In the genomic region with DNA sequence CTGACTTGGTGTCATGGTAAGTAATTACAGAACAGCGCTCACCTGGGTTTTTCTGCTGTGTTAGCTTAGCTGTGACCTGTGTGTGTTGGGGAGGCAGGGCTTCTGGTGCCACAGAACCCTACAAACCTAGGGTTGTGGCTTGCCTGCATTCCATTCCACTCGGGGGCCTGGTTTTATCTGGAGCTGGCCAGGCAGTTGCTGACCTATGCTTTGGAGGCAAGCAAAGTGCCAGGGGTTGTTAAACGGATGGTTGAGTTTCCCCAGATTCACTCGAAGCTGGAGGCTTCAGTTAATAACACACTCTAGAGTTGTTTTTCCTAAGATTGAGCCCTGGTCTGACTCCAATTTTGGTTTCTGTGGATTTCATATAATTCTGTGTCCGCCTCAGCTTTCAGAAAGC, we compare ENCODE assay signal across 20 mouse cellular contexts. TPM values are rescaled to one million over a fixed set of nuclear protein-coding genes. Genes with fewer than 3 reads are reported as not detected.
DNase-seq lines count a peak whose midpoint lies in the region; ATAC-seq and TF ChIP-seq lines count a peak whose summit lies in the region.
"Had no signal": no experiment of that assay in that cellular context is flagged by ENCODE, and none has a peak within 500 bp of the region (broad histone marks: within the 10 kb centered on the region; RNA-seq: fewer than 3 reads in every experiment).

No protein-coding gene starts in this region.

- in situ Hi-C loops in Patski (cut with MboI; ENCODE audit: low pct_unique_long_range_greater_than_20kb), result no loop called here

- no peak for TF ChIP-seq CTCF in Patski (IDR thresholded peaks at IDR 0.05)

- DNase-seq in Patski (ENCODE audit: low read depth, low spot score), result peak; percentile 67
- peak; percentile 15 for DNase-seq in fibroblast of lung, adult 2 months (ENCODE audit: low read depth)
- peak; percentile 65 to 80 for DNase-seq in kidney, postnatal 4 days
- DNase-seq in right cerebral cortex, postnatal 25 days, result no peak
- DNase-seq in spleen, postnatal 14 days (ENCODE audit: low spot score in 2 of 2), result no peak
- DNase-seq in spleen, adult 12 weeks (ENCODE audit: low spot score), result no peak
- DNase-seq: adrenal gland, adult 2 months; cerebellum, adult 9-11 months; gastrocnemius, postnatal 10 days; heart, adult 2 months; lung, postnatal 14 days; thymus, postnatal 4 days had no signal

- H3K36me3 ChIP-seq in kidney, embryonic 15.5 days, result peaks cover 6% of the 10 kb centered on the region; the same call in 1 of the 2 replicates
- H3K36me3 ChIP-seq in forebrain, embryonic 12.5 days (replicated peaks), result no peaks in the 10 kb centered on the region; the same call in 1 of the 2 replicates
- H3K36me3 ChIP-seq: midbrain, embryonic 13.5 days had no signal

- 0 out of 2 replicates have a peak overlapping the region, but pooled peaks have one; percentile 4 for H3K4me2 ChIP-seq in kidney, embryonic 15.5 days
- H3K4me2 ChIP-seq in forebrain, embryonic 12.5 days, result no peak overlapping the region
- H3K4me2 ChIP-seq: liver, embryonic 11.5 days; midbrain, embryonic 13.5 days had no signal

- peak; percentile 48 for ATAC-seq in Patski
- ATAC-seq in kidney, embryonic 15.5 days (replicated peaks; ENCODE audit: low FRiP score), result peak; percentile 87
- ATAC-seq in forebrain, embryonic 12.5 days (ENCODE audit: low FRiP score), result no peak
- ATAC-seq: midbrain, embryonic 13.5 days had no signal

- CTCF ChIA-PET in Patski (lab: Charles Lee), result interaction anchor here (1.1 to 1.4 kb wide), 4 partner anchors 11 to 137 kb away, joined by 3 to 5 read pairs (median 4); no protein-coding TSS in a partner anchor

- WGBS in kidney, embryonic 15.5 days, result 41% methylated on average over 5 of the region's 5 CpGs
- WGBS in forebrain, embryonic 12.5 days, result 84% methylated on average over 5 of the region's 5 CpGs

- H3K9ac ChIP-seq in kidney, embryonic 15.5 days, result no peak overlapping the region
- H3K9ac ChIP-seq in forebrain, embryonic 12.5 days, result no peak overlapping the region
- H3K9ac ChIP-seq: midbrain, embryonic 13.5 days had no signal

- peaks cover 36% of the 10 kb centered on the region for H3K4me1 ChIP-seq in kidney, embryonic 15.5 days
- peaks cover 18% of the 10 kb centered on the region for H3K4me1 ChIP-seq in forebrain, embryonic 12.5 days

- peak overlapping the region; percentile 89 for H3K27ac ChIP-seq in kidney, embryonic 15.5 days
- no peak overlapping the region for H3K27ac ChIP-seq in forebrain, embryonic 12.5 days
- H3K27ac ChIP-seq: heart, adult 2 months; midbrain, embryonic 13.5 days had no signal

- no peak overlapping the region for H3K4me3 ChIP-seq in kidney, embryonic 15.5 days (replicated peaks)
- no peak overlapping the region for H3K4me3 ChIP-seq in forebrain, embryonic 12.5 days (replicated peaks)
- H3K4me3 ChIP-seq: heart, adult 2 months; midbrain, embryonic 13.5 days had no signal

- no peaks in the 10 kb centered on the region for H3K27me3 ChIP-seq in Patski
- H3K27me3 ChIP-seq in kidney, embryonic 15.5 days, result no peaks in the 10 kb centered on the region
- H3K27me3 ChIP-seq in forebrain, embryonic 12.5 days, result no peaks in the 10 kb centered on the region

- H3K9me3 ChIP-seq in kidney, embryonic 15.5 days (replicated peaks), result no peaks in the 10 kb centered on the region
- no peaks in the 10 kb centered on the region for H3K9me3 ChIP-seq in forebrain, embryonic 12.5 days
- H3K9me3 ChIP-seq: midbrain, embryonic 13.5 days had no signal

- POLR2A ChIA-PET in Patski (lab: Charles Lee), result interaction anchor here (0.7 to 1.3 kb wide), 3 partner anchors 23 to 43 kb away, joined by 3 to 4 read pairs (median 4); a partner anchor contains a TSS

RNA-seq across cellular contexts. Expression of a gene that starts 42.9 kb away (rescaled TPM):
- 11.9 TPM for polyA plus RNA-seq in Patski (2021)
- 17.1 and 19.8 TPM in 2 replicates for polyA plus RNA-seq in kidney, embryonic 15.5 days (2015; fragmentation: Nextera tagmentation; extraction: Ambion mirVana)
- polyA plus RNA-seq in forebrain, embryonic 12.5 days (2016; fragmentation: Nextera tagmentation; extraction: Ambion mirVana), result 12.8 and 16.4 TPM in 2 replicates

RNA-seq across cellular contexts. Expression of a gene that starts 52.0 kb away (rescaled TPM):
- not detected for polyA plus RNA-seq in Patski (2021)
- not detected in 2 replicates for polyA plus RNA-seq in kidney, embryonic 15.5 days (2015; fragmentation: Nextera tagmentation; extraction: Ambion mirVana)
- polyA plus RNA-seq in forebrain, embryonic 12.5 days (2016; fragmentation: Nextera tagmentation; extraction: Ambion mirVana), result not detected in 2 replicates
- polyA plus RNA-seq: adrenal gland, adult 2 months; C2C12; forebrain, embryonic 11.5 days; heart, embryonic 14.5 days; liver, embryonic 11.5 days; neural tube, embryonic 14.5 days had no signal

Comparison
In these comparisons a context has a peak if more than half of its experiments do, and no peak if none do; other contexts are left out.
1. DNase-seq: peak in Patski (single experiment), fibroblast of lung, adult 2 months (single experiment) and kidney, postnatal 4 days (2 of 2); none in right cerebral cortex, postnatal 25 days (single experiment), spleen, postnatal 14 days (0 of 2) and spleen, adult 12 weeks (single experiment).